Mouse (Mus musculus): ENCODE measurements around the gene Gm17416. TPM values are rescaled to one million over a fixed set of nuclear protein-coding genes. Genes with fewer than 3 reads are reported as not detected.

Gm17416 gene
- polyA plus RNA-seq, 1 experiment from 2014 or later: not detected

DNA sequence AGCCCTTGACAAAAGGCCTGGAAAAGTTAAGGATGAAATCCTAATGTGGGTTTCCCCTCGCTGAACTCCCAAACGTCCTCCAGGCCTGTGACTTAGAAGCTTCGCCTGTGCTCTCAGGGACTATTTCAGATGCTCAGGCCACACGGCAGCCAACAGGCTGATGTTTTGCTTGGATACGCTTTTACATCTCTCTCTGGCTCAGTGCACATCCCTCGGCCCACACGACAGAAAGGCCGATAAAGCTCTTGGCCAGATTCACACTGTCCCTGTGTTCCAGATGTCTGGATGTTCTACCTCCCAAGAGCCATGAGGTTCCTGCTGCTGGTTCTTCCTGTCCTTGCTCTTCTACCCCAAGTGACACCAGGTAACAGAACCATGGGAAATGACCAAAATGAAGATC is 4.3 kb downstream of the Gm17416 start:
- no peak for ATAC-seq (ENCODE audit: low FRiP score, low read depth)
- no peak overlapping the region for H3K27ac ChIP-seq (replicated peaks)
- no peak overlapping the region for H3K4me2 ChIP-seq (replicated peaks)
- no peak overlapping the region for H3K9ac ChIP-seq (replicated peaks)
- WGBS: 90% methylated on average over 8 of the region's 8 CpGs
- H3K4me3 ChIP-seq: no peak overlapping the region
- H3K27me3 ChIP-seq: no peaks in the 10 kb centered on the region
- H3K4me1 ChIP-seq: no peaks in the 10 kb centered on the region
- no peaks in the 10 kb centered on the region for H3K9me3 ChIP-seq
- no peaks in the 10 kb centered on the region for H3K36me3 ChIP-seq

DNA sequence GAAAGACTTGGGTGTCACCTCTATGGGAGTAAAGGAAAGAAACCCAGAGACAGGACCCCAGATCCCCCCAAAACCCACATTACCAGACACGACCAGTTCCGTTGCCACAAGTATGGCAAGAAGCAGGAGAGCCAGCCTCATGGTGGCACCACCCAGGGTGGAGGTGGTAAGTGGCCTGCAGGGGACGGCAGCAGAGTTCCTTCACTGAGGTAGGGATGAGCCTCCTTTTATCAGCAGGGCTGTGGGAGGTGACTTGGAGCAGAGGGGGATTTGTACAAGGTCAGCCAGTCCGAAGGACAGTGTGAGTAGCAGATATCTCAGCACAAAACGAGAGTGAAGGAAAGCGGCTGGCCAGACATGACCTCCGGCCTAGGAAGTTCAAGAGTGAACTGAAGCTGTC is 11.0 kb downstream of the Gm17416 start, which contains the start of gene Defb19:
Gene Defb19, minus strand, starts transcription at position 206 of the 400 bp plus-strand sequence.
- H3K9me3 ChIP-seq: no peaks in the 10 kb centered on the region
- H3K4me1 ChIP-seq: no peaks in the 10 kb centered on the region
- H3K9ac ChIP-seq (replicated peaks): no peak within 1 kb of the TSS
- no peak within 1 kb of the TSS for H3K4me2 ChIP-seq (replicated peaks)
- no peak for ATAC-seq (ENCODE audit: low FRiP score, low read depth)
- H3K4me3 ChIP-seq: no peak within 1 kb of the TSS
- 75% methylated on average over 7 of the region's 7 CpGs for WGBS
- no peaks in the 10 kb centered on the region for H3K36me3 ChIP-seq
- no peaks in the 10 kb centered on the region for H3K27me3 ChIP-seq
- no peak within 1 kb of the TSS for H3K27ac ChIP-seq (replicated peaks)

DNA sequence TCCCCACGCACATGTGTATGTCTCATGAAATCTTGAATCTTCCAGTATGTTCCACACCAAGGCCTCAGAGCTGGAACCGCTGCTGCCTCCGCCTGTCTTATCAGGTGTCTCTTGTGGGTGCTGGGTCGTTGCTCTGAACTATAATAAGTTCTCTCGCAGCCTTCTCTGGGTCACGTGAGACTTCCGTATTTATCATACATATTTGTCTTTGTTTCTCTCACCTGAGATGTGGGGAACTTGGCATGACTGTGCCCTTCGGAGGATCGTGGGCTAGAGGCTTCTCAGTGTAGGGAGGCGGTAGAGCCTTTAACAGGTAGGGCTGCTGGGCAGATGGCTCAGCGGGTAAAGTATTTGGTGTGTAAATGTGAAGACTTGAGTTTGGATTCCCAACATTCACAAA is 11.5 kb downstream of the Gm17416 start:
- no peaks in the 10 kb centered on the region for H3K27me3 ChIP-seq
- WGBS: 92% methylated on average over 11 of the region's 11 CpGs
- no peaks in the 10 kb centered on the region for H3K9me3 ChIP-seq
- H3K4me3 ChIP-seq: no peak overlapping the region
- H3K27ac ChIP-seq (replicated peaks): no peak overlapping the region
- no peaks in the 10 kb centered on the region for H3K36me3 ChIP-seq
- no peaks in the 10 kb centered on the region for H3K4me1 ChIP-seq
- no peak overlapping the region for H3K4me2 ChIP-seq (replicated peaks)
- no peak for ATAC-seq (ENCODE audit: low FRiP score, low read depth)
- H3K9ac ChIP-seq (replicated peaks): no peak overlapping the region

DNA sequence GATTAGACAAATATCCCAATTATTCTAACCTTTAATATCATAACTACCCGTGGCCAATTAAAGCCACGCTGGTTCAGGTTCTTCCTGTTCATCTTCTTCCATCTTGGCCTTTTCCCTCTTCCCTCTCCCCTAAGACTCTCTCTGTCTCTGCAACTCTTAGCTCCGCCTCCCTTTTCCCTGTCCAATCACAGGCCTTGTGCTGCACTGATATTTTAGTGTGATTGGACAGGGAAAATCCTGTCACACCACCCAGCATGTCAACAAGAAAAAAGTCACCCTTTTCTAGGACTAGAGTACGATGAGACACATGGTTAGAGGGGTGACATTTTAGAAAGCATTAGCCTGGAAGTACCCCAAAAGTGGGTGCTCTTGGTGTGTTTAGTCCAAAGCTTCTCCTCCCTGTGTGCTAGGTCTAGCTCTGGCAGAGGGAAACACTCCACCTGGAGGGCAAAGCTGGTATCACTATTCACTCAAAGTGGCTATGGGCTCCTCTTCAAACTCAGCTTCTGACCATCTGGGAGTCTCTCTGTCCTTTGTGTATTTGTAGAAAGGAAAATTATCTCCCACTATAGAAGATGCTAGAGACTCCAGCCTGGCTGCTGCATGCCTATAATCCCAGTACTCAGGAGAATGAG is 17.9 kb downstream of the Gm17416 start:
- H3K27ac ChIP-seq (replicated peaks): no peak overlapping the region
- no peak for ATAC-seq (ENCODE audit: low FRiP score, low read depth)
- no peak overlapping the region for H3K4me3 ChIP-seq
- no peaks in the 10 kb centered on the region for H3K27me3 ChIP-seq
- no peaks in the 10 kb centered on the region for H3K36me3 ChIP-seq
- H3K4me2 ChIP-seq (replicated peaks): no peak overlapping the region
- H3K9ac ChIP-seq (replicated peaks): no peak overlapping the region
- no peaks in the 10 kb centered on the region for H3K9me3 ChIP-seq
- 78% methylated on average over 4 of the region's 4 CpGs for WGBS
- peaks cover 3% of the 10 kb centered on the region; the same call in 1 of the 2 replicates for H3K4me1 ChIP-seq

DNA sequence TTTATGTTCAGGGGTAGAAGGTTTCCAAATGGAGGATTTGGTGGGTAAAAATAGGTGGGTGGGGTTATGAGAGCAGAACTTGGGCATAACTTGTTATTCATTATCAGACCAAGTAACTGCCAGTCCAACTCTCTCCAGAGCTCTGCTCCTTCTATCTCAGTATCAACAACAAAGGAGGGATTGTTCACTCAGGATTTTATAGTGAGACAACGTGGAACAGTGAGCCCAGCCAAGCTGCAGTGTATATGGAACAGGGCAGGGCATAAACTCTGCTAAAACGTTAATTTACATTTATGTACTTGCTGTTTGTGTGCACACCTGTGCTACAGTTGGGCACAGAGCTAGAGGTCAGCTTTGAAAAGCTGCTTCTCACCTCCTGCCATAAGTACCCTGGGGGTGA is 19.3 kb downstream of the Gm17416 start:
- H3K36me3 ChIP-seq: no peaks in the 10 kb centered on the region
- no peak overlapping the region for H3K4me2 ChIP-seq (replicated peaks)
- H3K4me1 ChIP-seq: peaks cover 3% of the 10 kb centered on the region; the same call in 1 of the 2 replicates
- no peak overlapping the region for H3K9ac ChIP-seq (replicated peaks)
- no peak overlapping the region for H3K27ac ChIP-seq (replicated peaks)
- ATAC-seq (ENCODE audit: low FRiP score, low read depth): no peak
- WGBS: 63% methylated on average over 2 of the region's 2 CpGs
- H3K27me3 ChIP-seq: no peaks in the 10 kb centered on the region
- H3K9me3 ChIP-seq: no peaks in the 10 kb centered on the region
- H3K4me3 ChIP-seq: no peak overlapping the region

DNA sequence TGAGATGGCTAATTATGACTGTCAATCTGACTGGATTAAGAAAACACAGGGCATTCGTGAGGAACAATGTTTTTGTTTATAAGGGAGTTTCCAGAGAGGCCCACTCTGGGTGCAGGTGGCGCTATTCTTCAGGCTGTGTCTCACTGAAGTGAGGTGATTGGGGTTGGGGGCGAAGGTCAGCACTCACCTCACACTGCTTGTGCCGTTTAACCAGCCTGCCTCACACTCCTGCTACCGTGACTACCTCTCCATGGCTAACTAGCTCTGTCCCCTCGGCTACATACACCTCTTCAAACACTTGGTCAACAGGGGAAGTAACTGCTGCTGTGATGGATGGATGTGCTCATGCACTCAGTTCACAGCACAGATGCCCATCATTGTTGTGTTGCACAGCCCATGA is 19.9 kb downstream of the Gm17416 start:
- Histone ChIP-seq H3K4me3 (no peak overlapping the region), H3K36me3 (no peaks in the 10 kb centered on the region), H3K9ac (replicated peaks) (no peak overlapping the region), H3K4me1 (peaks cover 3% of the 10 kb centered on the region; the same call in 1 of the 2 replicates), H3K27me3 (no peaks in the 10 kb centered on the region), H3K4me2 (replicated peaks) (no peak overlapping the region), H3K27ac (replicated peaks) (no peak overlapping the region), H3K9me3 (no peaks in the 10 kb centered on the region)
- 53% methylated on average over 6 of the region's 6 CpGs for WGBS
- no peak for ATAC-seq (ENCODE audit: low FRiP score, low read depth)

DNA sequence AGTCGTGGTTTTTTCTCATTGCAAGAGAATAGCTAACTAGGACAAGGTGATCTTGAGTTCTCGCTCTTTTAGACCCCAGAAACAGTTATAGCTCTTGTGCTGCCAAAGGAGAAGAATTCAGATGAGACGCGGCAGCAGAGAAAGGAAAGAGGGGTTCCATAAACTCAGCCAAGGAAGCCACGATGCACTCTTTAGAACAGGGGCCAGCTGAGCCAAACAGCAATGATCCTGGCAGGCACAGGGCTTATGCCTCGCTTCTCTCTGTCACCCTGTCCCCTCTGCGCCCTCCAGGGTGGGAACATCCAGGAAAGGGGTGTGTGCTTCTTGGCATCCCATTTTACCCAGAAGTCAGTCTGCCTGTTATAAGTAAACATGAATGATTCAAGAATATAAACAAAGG is 30.2 kb downstream of the Gm17416 start, which contains the start of gene Defb45:
Gene Defb45, minus strand, starts transcription at position 101 of the 400 bp plus-strand sequence.
- Histone ChIP-seq H3K36me3 (no peaks in the 10 kb centered on the region), H3K9ac (replicated peaks) (no peak within 1 kb of the TSS), H3K4me3 (no peak within 1 kb of the TSS), H3K27me3 (no peaks in the 10 kb centered on the region), H3K27ac (replicated peaks) (no peak within 1 kb of the TSS), H3K9me3 (no peaks in the 10 kb centered on the region), H3K4me1 (no peaks in the 10 kb centered on the region), H3K4me2 (replicated peaks) (no peak within 1 kb of the TSS)
- ATAC-seq (ENCODE audit: low FRiP score, low read depth): no peak
- 70% methylated on average over 7 of the region's 7 CpGs for WGBS

DNA sequence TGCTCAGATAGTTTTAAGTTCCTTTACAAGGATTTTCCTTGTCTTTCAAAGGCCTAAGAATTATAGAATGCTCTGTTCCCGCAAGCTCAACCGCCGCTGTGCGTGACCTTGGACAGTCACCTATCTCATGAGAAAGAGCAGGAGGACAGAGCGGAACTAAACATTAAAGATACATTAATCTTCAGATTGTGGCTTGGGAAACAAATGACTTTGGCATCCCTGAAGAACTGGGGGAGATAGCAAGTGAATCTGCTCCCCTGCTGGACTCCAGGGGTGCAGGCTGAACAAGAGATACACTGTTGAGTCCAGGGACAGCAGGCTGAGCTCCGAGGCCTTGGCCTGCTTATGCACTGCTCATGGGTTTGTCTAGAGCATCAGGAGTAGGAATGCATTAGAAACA is 30.9 kb downstream of the Gm17416 start:
- WGBS: 85% methylated on average over 6 of the region's 6 CpGs
- no peak overlapping the region for H3K9ac ChIP-seq (replicated peaks)
- no peaks in the 10 kb centered on the region for H3K9me3 ChIP-seq
- H3K4me3 ChIP-seq: no peak overlapping the region
- no peak overlapping the region for H3K4me2 ChIP-seq (replicated peaks)
- no peaks in the 10 kb centered on the region for H3K36me3 ChIP-seq
- no peaks in the 10 kb centered on the region for H3K4me1 ChIP-seq
- H3K27ac ChIP-seq (replicated peaks): no peak overlapping the region
- ATAC-seq (ENCODE audit: low FRiP score, low read depth): no peak
- H3K27me3 ChIP-seq: no peaks in the 10 kb centered on the region

DNA sequence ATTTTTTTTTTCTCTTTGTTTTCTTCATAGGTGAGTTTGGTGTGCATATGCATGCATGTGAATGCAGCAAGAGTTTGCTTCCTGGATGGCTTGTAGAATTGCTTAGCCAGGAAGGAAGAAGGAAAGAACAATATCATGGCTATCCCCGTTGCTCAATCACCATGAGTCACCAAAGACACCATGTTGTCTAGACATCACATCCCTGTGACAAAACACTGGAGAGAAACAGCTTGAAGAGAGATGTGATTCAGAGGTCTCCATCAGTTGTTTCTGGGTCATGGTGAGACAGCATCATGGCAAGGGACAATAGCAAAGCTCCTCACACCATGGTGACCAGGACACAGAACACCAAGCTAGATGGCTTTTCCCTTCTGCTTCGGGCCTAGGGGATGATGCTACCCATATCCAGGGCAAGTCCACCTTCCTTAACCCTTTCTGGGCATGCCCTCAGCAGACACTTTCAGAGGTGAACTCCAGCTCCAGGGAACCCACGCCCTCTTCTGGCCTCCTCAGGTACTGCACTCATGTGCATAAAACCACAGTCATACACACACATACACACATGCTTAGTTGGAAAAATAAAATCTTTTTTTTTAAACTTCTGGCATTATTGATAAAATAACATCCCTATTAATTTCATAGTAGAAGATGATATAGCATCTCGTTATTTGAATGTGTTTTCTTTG is 32.3 kb downstream of the Gm17416 start:
- H3K36me3 ChIP-seq: no peaks in the 10 kb centered on the region
- no peak for ATAC-seq (ENCODE audit: low FRiP score, low read depth)
- no peaks in the 10 kb centered on the region for H3K9me3 ChIP-seq
- no peaks in the 10 kb centered on the region for H3K27me3 ChIP-seq
- no peaks in the 10 kb centered on the region for H3K4me1 ChIP-seq
- no peak overlapping the region for H3K9ac ChIP-seq (replicated peaks)
- H3K4me2 ChIP-seq (replicated peaks): no peak overlapping the region
- no peak overlapping the region for H3K27ac ChIP-seq (replicated peaks)
- WGBS: 75% methylated on average over 4 of the region's 4 CpGs
- no peak overlapping the region for H3K4me3 ChIP-seq

DNA sequence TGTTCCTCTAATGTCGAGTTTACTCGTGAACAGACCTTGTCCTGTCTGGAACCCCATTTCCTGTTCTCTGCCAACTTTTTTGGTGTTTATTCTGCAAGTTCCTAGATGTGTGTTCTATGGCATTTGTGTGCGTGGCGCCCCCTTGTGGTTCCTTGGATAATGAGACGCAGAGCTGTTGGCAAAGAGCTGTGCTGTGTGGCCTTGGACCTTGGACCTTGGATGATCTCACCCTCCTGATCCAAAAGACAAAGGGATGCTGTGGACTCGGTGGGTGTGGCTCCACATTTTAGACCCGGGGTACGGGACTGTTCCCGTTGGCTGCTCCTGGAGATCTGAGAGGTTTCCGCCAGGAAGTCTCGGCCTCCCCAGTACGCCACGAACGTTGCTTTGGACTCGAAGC is 34.9 kb downstream of the Gm17416 start, which contains the start of gene Defb36:
Gene Defb36, plus strand, starts transcription at position 271 of the 400 bp plus-strand sequence.
- Histone ChIP-seq H3K4me2 (replicated peaks) (no peak within 1 kb of the TSS), H3K36me3 (no peaks in the 10 kb centered on the region), H3K27me3 (no peaks in the 10 kb centered on the region), H3K27ac (replicated peaks) (no peak within 1 kb of the TSS), H3K9me3 (no peaks in the 10 kb centered on the region), H3K4me1 (no peaks in the 10 kb centered on the region), H3K4me3 (no peak within 1 kb of the TSS), H3K9ac (replicated peaks) (no peak within 1 kb of the TSS)
- no peak for ATAC-seq (ENCODE audit: low FRiP score, low read depth)
- WGBS: 86% methylated on average over 15 of the region's 15 CpGs

DNA sequence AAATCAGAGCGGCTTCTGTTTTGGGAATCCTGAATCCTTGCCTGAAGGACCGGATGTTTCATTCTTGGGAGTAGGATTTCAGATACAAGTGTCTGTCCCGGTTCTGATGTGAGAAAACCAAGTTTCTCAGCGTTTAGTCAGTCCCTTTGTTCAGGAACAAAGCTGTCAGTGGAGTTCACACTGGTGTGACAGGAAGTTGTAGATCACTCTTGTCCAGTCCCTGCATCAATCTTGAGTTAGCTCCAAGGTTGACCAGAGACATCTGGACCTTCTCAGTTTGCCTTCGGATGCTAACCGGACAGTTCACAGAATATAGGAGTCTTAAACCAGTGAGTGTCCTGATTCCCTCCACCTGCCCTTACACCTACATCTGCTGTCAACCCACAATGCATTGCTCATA is 38.6 kb downstream of the Gm17416 start:
- WGBS: 76% methylated on average over 6 of the region's 6 CpGs
- Histone ChIP-seq H3K4me2 (replicated peaks) (no peak overlapping the region), H3K4me3 (no peak overlapping the region), H3K9ac (replicated peaks) (no peak overlapping the region), H3K36me3 (no peaks in the 10 kb centered on the region), H3K4me1 (no peaks in the 10 kb centered on the region), H3K27me3 (no peaks in the 10 kb centered on the region), H3K27ac (replicated peaks) (no peak overlapping the region), H3K9me3 (no peaks in the 10 kb centered on the region)
- ATAC-seq (ENCODE audit: low FRiP score, low read depth): no peak

DNA sequence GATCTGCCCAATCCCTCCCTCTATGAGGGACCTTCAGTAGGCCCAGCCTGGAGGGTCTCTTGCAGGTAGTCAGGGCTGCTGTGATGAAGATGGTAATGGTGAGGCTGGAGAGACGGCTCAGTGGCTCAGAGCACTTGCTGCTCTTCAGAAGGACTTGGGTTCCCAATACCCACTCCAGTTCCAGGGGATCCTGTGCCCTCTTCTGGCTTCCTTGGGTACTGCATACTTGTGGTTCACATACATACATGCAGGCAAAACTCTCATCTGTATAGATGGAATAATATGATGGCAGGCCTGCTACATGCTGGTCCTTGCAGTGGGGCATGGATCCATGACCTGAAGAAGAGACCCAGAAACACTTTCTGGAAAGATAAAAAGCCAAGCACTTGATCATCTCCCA is 39.6 kb downstream of the Gm17416 start:
- Histone ChIP-seq H3K36me3 (no peaks in the 10 kb centered on the region), H3K9ac (replicated peaks) (no peak overlapping the region), H3K4me3 (no peak overlapping the region), H3K27ac (replicated peaks) (no peak overlapping the region), H3K9me3 (no peaks in the 10 kb centered on the region), H3K4me1 (no peaks in the 10 kb centered on the region), H3K27me3 (no peaks in the 10 kb centered on the region), H3K4me2 (replicated peaks) (no peak overlapping the region)
- no peak for ATAC-seq (ENCODE audit: low FRiP score, low read depth)
- 85% methylated on average over 1 of the region's 1 CpGs for WGBS

All from midbrain, embryonic 12.5 days (tissue).